Mouse (Mus musculus) limb, embryonic 15.5 days (tissue): Measurements from ENCODE around the gene Mical3. TPM values are rescaled to one million over a fixed set of nuclear protein-coding genes. Genes with fewer than 3 reads are reported as not detected.
"Not testable (repeated sequence)": the region's sequence is repeated elsewhere in the genome, so short reads cannot be mapped to it uniquely, and the experiment has no call there.

ENCODE experiments used
- ATAC-seq: fragments of 200-750 bp; cut with Nextera tagmentation; 2 replicates; pipeline ENCODE4 v1.8.0; 2017; ENCODE audit warnings: low read depth, moderate TSS enrichment; ENCODE audit not compliant: insufficient number of reproducible peaks, low FRiP score, low TSS enrichment
- H3K27ac ChIP-seq: fragments of 300-500 bp; sonication (generic); 2 replicates; pipeline ENCODE4 v1.5.1; 2015; ENCODE audit warnings: moderate library complexity, mild to moderate bottlenecking, inconsistent platforms
- H3K27me3 ChIP-seq: fragments of 300-500 bp; sonication (generic); 2 replicates; pipeline ENCODE4 v1.6.1; 2015; ENCODE audit warnings: inconsistent platforms
- H3K36me3 ChIP-seq: fragments of 300-500 bp; sonication (generic); 2 replicates; pipeline ENCODE4 v1.6.1; 2015; ENCODE audit warnings: inconsistent platforms
- H3K4me1 ChIP-seq: fragments of 300-500 bp; sonication (generic); 2 replicates; pipeline ENCODE4 v1.6.1; 2015; ENCODE audit warnings: inconsistent platforms
- H3K4me2 ChIP-seq: fragments of 300-500 bp; sonication (generic); 2 replicates; pipeline ENCODE4 v1.6.1; 2015; ENCODE audit warnings: mild to moderate bottlenecking, inconsistent platforms
- H3K4me3 ChIP-seq: fragments of 300-500 bp; sonication (generic); 2 replicates; pipeline ENCODE4 v1.5.1; 2015; ENCODE audit warnings: mild to moderate bottlenecking, inconsistent platforms
- H3K9ac ChIP-seq: fragments of 300-500 bp; sonication (generic); 2 replicates; pipeline ENCODE4 v1.6.1; 2015; ENCODE audit warnings: inconsistent platforms
- H3K9me3 ChIP-seq: fragments of 300-500 bp; sonication (generic); 2 replicates; pipeline ENCODE4 v1.6.1; 2016; ENCODE audit warnings: inconsistent platforms
- WGBS: fragments of 180-500 bp; shearing (Covaris S2); methylation state at CpG from one replicate; pipeline ENCODE4 v1.1.7; 2015; 5-methylcytosine and 5-hydroxymethylcytosine counted together
- polyA plus RNA-seq: library from polyadenylated mRNA; unstranded; fragments of >200 nt; fragmentation: Nextera tagmentation; extraction: Ambion mirVana; gene quantifications from 2 replicates; pipeline ENCODE4 v1.2.1, GENCODE M21; 2015

Gene Mical3
- polyA plus RNA-seq, 1 experiment from 2014 or later: 9.7 TPM

DNA sequence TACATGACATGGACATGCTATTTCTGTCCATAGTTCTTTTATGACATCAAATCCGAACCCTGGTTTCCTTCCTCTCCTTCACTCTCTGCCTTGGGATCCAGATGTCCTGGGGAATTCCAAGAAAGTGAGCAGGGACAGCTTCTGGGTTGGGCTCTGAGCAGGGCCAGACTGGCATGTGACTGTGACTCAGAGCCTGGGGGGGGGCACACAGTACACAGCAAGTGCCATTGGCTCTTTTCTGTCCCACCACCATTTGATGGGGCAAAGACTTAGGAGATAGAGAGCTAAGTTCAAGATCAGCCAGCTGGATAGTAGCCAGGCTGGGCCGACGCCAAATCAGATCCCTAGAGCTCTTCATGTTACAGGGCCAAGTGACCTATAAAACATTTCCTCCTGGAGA, 203.0 kb downstream of the Mical3 start:
- peaks cover 7% of the 10 kb centered on the region for H3K36me3 ChIP-seq
- no peak overlapping the region for H3K9ac ChIP-seq
- ATAC-seq: no peak
- H3K4me1 ChIP-seq: peaks cover 3% of the 10 kb centered on the region; the same call in 1 of the 2 replicates
- H3K27me3 ChIP-seq: no peaks in the 10 kb centered on the region
- H3K27ac ChIP-seq: no peak overlapping the region
- H3K4me3 ChIP-seq: no peak overlapping the region
- WGBS: 56% methylated on average over 3 of the region's 3 CpGs
- no peaks in the 10 kb centered on the region for H3K9me3 ChIP-seq
- no peak overlapping the region for H3K4me2 ChIP-seq

DNA sequence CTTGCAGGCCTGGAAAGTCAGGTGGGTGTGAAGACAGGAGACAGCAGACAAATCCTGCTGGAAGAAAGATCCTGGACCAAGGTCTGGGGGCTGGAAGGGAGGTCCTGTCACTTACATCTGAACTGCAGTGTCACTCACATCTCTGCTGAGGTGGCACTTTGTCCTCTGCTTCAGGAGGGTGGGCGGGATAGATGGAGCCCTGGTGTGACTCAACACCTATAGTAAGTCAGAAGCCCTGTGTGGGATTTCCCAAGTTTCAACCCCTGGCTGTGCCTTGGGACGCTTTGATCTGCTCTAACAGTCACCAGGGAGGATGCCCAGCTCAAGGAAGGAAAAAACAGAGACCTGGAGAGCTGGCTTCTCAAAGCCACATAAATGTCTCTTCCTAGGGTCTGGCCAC, 203.9 kb downstream of the Mical3 start:
- H3K36me3 ChIP-seq: no peaks in the 10 kb centered on the region
- no peak for ATAC-seq
- H3K4me2 ChIP-seq: no peak overlapping the region
- no peak overlapping the region for H3K9ac ChIP-seq
- no peaks in the 10 kb centered on the region for H3K9me3 ChIP-seq
- peaks cover 3% of the 10 kb centered on the region; the same call in 1 of the 2 replicates for H3K4me1 ChIP-seq
- no peak overlapping the region for H3K27ac ChIP-seq
- no peaks in the 10 kb centered on the region for H3K27me3 ChIP-seq
- H3K4me3 ChIP-seq: no peak overlapping the region
- 42% methylated on average over 2 of the region's 2 CpGs for WGBS

DNA sequence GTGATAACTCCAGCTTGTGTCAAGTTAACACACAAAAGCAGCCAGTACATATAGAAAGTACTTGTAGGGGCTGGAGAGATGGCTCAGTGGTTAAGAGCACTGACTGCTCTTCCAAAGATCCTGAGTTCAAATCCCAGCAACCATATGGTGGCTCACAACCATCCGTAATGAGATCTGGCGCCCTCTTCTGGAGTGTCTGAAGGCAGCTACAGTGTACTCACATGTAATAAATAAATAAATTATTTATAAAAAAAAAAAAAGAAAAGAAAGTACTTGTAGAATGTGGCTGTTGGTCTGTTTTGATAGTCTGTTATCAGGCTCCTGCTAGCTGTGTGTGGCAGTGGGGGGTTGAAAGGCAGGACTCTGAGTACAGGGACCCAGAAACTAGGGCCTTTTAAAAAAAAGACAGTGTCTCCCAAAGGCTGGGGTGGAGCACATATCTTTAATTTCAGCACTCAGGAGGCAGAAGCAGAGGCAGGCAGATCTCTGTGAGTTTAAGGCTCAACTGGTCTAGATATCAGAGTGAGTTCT, 205.9 kb downstream of the Mical3 start:
- H3K27me3 ChIP-seq, H3K27ac ChIP-seq, ATAC-seq, H3K9ac ChIP-seq, H3K36me3 ChIP-seq, H3K4me3 ChIP-seq, H3K4me1 ChIP-seq, H3K9me3 ChIP-seq, H3K4me2 ChIP-seq: not testable (repeated sequence)
- WGBS: 81% methylated on average over 2 of the region's 2 CpGs

DNA sequence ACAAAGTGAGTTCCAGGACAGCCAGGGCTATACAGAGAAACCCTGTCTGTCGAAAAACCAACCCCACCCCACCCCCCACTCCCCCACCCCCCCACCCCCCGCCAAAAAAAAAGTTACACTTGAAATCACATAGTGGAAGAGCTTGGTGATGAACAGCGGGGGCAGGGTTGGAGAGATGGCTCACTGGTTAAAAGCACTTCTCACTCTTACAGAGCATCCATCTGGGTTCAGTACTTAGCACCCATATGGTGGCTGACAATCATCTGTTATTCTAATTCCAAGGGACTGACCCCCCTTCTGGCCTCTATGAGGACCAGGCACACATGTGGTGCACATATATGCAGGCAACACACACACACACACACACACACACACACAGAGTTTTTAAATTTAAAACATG, 212.8 kb downstream of the Mical3 start:
- no peaks in the 10 kb centered on the region for H3K27me3 ChIP-seq
- no peaks in the 10 kb centered on the region for H3K36me3 ChIP-seq
- no peak overlapping the region for H3K4me2 ChIP-seq
- no peak overlapping the region for H3K27ac ChIP-seq
- H3K4me3 ChIP-seq: no peak overlapping the region
- no peak overlapping the region for H3K9ac ChIP-seq
- peaks cover 17% of the 10 kb centered on the region; the same call in 1 of the 2 replicates for H3K4me1 ChIP-seq
- no peak for ATAC-seq
- no peaks in the 10 kb centered on the region for H3K9me3 ChIP-seq
- 33% methylated on average over 3 of the region's 3 CpGs for WGBS

DNA sequence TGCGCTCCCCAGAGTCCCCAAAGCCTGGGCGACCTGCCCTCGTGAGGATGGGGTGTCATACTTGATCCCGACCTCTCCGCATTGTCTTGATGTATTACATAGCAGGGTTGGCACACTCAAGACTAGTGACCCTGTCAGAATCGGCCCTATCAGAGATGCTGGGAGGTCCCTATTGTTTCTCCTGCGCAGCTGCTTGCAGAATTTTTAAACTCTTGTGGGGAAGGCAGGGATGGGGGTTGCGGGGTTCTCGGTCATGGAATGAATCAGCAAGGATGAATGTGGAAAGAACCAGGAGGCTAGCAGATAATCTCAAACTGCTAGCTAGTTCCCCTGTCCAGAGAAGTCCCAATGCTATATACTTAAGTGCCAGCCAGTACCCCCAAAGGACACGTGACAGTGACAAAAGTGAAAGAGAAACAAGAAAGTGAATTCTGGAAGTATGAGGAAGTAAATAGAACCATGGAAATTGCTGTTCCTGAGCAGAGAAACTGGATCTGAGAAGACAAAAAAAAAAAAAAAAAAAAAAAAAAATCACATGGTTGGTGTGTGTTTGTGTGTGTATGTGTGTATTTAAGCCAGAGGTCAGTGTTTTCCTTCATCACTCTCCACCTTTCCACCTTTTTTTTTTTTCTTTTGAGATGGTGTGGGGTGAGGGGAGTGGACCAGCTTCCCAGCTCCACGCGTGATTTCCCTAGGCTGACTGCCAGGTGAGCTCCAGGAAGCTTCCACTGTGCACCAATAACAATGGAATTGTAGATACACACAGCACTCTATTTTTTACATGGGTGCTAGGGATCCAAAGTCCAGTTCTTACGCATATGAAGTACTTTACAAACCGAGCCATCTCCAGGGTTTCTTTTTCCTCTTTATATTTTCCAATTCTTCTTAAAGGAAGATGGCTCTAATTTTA, 213.6 kb downstream of the Mical3 start:
- H3K36me3 ChIP-seq, H3K27ac ChIP-seq, H3K27me3 ChIP-seq, H3K9ac ChIP-seq, ATAC-seq, H3K9me3 ChIP-seq: not testable (repeated sequence)
- Histone ChIP-seq H3K4me2 (peak overlapping the region; percentile 95), H3K4me3 (peak overlapping the region; percentile 63), H3K4me1 (peaks cover 18% of the 10 kb centered on the region; the same call in 1 of the 2 replicates)
- 17% methylated on average over 13 of the region's 14 CpGs for WGBS

DNA sequence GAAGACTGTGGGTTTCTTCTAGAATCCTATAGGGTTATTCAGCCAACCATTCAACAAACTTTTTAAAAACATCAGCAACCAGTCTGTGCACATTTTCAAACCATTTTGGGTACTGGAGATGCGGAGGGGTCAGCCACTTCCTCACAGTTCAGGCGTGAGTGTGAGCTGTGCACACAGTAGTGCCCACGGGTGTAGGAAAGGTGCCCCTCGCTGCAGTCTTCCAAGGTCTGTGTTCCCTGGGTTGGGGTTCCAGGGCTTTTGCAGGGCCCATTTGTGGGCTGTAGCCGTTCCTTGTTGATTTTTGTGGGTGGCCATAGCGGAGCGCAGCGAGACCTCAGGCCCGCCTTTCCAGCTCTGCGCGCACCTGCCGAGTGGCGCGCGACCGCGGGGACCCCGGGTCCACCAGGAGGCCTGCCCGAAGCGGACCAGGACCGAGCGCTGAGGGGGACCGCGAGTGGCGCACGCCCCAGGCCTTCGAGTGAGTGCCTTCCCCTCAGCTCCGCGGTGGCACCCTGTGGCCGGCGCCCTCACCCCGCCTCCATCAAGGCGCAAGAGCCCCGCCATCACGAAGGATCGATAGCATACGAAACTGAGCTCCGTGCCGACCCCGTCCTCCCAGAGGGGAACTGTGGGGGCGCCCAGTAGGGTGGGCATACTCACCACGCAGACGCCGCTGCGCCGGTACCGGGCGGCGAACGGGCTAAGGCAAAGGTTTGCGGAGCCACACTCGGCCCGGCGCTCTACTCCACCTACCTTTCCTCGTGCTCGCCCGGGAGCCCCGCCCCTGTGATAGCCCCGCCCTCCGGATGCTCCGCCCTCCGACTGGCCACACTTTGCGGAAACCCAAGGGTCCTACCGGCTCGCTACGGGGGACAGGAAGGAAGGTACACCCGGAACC, 214.5 kb downstream of the Mical3 start, which contains the start of gene Bid:
Bid (minus strand) TSS at position 780 of the 898 bp plus-strand sequence.
- Histone ChIP-seq H3K4me2 (peak within 1 kb of the TSS; percentile 95), H3K36me3 (no peaks in the 10 kb centered on the region), H3K4me3 (peak within 1 kb of the TSS; percentile 63), H3K9me3 (no peaks in the 10 kb centered on the region), H3K9ac (peak within 1 kb of the TSS; percentile 39), H3K27ac (no peak within 1 kb of the TSS), H3K4me1 (peaks cover 18% of the 10 kb centered on the region; the same call in 1 of the 2 replicates), H3K27me3 (no peaks in the 10 kb centered on the region)
- ATAC-seq: peak; percentile 80
- 2% methylated on average over 67 of the region's 67 CpGs for WGBS

DNA sequence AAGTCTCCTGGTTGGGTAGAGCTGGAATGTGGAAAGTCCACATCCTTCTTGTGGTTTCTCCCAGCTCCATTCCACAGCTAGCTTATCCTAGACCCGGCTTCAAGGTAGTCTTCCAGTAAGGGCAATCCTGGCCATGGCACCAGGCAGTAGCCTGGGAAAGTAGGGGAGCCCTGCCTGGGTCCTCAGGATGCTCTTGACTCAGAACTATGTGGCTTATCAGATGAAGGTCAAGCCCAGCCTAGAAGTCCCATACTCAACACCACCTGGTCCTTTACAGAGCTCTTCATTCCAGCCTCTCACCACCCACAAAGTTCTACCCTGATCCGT, 215.2 kb downstream of the Mical3 start:
- H3K4me3 ChIP-seq: peak overlapping the region; percentile 63
- no peak overlapping the region for H3K9ac ChIP-seq
- peaks cover 18% of the 10 kb centered on the region; the same call in 1 of the 2 replicates for H3K4me1 ChIP-seq
- H3K27ac ChIP-seq: no peak overlapping the region
- no peak for ATAC-seq
- no peaks in the 10 kb centered on the region for H3K9me3 ChIP-seq
- WGBS: 28% methylated on average over 2 of the region's 2 CpGs
- no peak overlapping the region for H3K4me2 ChIP-seq
- H3K36me3 ChIP-seq: no peaks in the 10 kb centered on the region
- H3K27me3 ChIP-seq: no peaks in the 10 kb centered on the region

DNA sequence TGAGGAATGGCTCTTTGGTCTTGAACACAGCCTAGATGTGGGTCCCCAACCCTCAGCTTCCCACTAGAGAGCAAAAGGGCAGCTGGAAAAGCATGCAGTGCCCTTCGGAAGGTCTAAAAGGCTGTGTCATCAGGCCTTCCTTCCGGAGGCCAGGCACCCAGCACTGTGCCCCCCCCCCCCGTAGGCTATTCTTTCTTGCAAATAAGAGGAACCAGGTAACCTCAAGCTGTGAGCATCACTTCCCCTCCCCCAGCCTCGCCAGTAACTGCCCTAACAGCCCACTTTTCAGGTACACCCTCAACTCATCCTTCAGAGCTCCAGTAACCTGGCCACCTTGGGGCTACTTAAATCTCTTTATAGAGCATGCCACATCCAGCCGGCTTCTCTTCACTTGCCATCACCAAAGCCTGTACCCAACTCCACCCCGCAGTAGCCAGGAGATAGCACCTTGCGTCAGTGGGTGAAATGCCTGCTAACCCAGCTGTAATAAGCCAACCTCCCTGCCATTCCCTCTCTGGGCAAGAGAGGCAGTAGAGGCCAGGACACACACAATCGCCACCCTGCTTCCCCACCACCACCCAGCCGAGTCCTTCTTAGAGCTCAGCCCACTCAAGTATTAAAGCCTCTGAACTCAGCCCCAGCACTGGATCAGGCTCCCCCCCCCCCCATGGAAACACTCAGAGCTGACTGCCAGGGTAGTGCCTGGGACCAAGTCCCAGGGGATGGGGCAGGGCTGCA, 215.7 kb downstream of the Mical3 start:
- no peaks in the 10 kb centered on the region for H3K27me3 ChIP-seq
- no peak overlapping the region for H3K4me3 ChIP-seq
- WGBS: 51% methylated on average over 9 of the region's 9 CpGs
- H3K9ac ChIP-seq: no peak overlapping the region
- H3K27ac ChIP-seq: no peak overlapping the region
- H3K9me3 ChIP-seq: no peaks in the 10 kb centered on the region
- no peak for ATAC-seq
- no peak overlapping the region for H3K4me2 ChIP-seq
- peaks cover 18% of the 10 kb centered on the region; the same call in 1 of the 2 replicates for H3K4me1 ChIP-seq
- no peaks in the 10 kb centered on the region for H3K36me3 ChIP-seq

DNA sequence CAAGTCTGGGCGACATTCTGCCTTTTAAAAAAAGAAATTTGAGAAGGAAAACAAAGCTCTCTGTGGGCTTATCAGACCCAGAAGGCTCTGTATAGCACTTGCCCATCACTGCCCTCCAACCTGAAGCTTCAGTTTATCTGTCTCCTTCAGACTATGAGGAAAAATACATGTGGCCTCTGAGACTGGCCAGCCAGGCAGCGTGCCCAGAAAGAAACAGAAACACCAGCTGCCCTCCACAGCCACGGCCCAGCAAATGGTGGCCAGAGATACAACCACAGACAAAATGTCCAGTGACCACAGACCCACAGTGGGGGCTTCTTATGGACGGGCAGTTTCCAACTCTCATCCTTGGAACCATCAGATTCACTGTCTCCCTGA, 216.3 kb downstream of the Mical3 start:
- Histone ChIP-seq H3K27me3 (no peaks in the 10 kb centered on the region), H3K9me3 (no peaks in the 10 kb centered on the region), H3K36me3 (no peaks in the 10 kb centered on the region), H3K4me1 (peaks cover 18% of the 10 kb centered on the region; the same call in 1 of the 2 replicates), H3K4me3 (no peak overlapping the region), H3K4me2 (no peak overlapping the region), H3K9ac (no peak overlapping the region), H3K27ac (no peak overlapping the region)
- WGBS: 85% methylated on average over 4 of the region's 4 CpGs
- no peak for ATAC-seq

DNA sequence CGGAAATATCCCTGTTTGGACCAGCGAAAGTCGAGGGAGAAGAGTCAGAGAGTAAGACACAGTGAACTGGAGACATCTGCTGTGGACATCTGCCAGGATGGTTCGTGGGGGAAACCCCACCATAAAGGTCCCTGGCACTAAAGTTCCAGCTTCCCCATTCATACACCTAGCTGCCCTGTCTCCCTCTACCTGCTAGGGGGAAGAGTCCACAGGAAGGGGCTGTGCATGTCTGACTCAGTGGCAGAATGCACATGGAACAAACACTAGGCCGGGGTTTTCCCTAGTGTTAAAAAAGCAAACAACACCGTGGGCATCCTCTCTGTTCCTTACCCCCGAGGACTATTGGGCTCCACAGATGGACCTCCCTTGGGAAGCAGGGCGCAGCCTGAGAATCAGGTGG, 217.0 kb downstream of the Mical3 start:
- ATAC-seq: no peak

DNA sequence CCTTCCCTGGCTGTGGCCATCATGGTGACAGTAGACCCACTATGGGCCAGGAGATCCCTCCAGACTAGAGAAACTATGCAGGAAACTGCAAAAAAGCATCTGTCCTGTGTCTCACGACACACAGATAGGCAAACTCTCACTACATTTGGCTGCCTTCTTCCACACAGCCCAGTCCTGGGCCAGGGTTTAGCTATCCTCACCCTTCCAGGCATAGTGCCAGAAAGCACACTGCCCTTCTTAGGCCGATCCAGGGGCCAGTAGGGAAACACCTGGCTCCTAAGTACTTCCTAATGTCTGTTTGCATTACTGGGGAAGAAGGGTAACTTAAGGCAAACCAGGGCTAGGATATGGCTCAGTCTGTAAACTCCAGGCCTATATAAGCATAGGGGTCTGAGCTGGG, 217.9 kb downstream of the Mical3 start:
- no peaks in the 10 kb centered on the region for H3K36me3 ChIP-seq
- no peak overlapping the region for H3K4me2 ChIP-seq
- 48% methylated on average over 2 of the region's 2 CpGs for WGBS
- ATAC-seq: no peak
- peaks cover 18% of the 10 kb centered on the region; the same call in 1 of the 2 replicates for H3K4me1 ChIP-seq
- no peaks in the 10 kb centered on the region for H3K9me3 ChIP-seq
- no peak overlapping the region for H3K27ac ChIP-seq
- H3K4me3 ChIP-seq: no peak overlapping the region
- no peaks in the 10 kb centered on the region for H3K27me3 ChIP-seq
- no peak overlapping the region for H3K9ac ChIP-seq

More for the DNA sequence above, 217.0 kb downstream of the Mical3 start:
- no peaks in the 10 kb centered on the region for H3K36me3 ChIP-seq
- H3K4me1 ChIP-seq: peaks cover 18% of the 10 kb centered on the region; the same call in 1 of the 2 replicates
- no peak overlapping the region for H3K27ac ChIP-seq
- WGBS: 87% methylated on average over 8 of the region's 8 CpGs
- no peak overlapping the region for H3K4me2 ChIP-seq
- no peak overlapping the region for H3K4me3 ChIP-seq
- no peak overlapping the region for H3K9ac ChIP-seq
- no peaks in the 10 kb centered on the region for H3K27me3 ChIP-seq
- H3K9me3 ChIP-seq: no peaks in the 10 kb centered on the region
